Mouse (Mus musculus) midbrain, embryonic 13.5 days (tissue): ENCODE results near the gene Parva. TPM values are rescaled to one million over a fixed set of nuclear protein-coding genes. Genes with fewer than 3 reads are reported as not detected.

Experiments
- ATAC-seq: fragments of 200-750 bp; cut with Nextera tagmentation; 2 replicates; pipeline ENCODE4 v1.8.0; 2017; ENCODE audit warnings: mild to moderate bottlenecking, moderate TSS enrichment, moderate library complexity
- H3K27ac ChIP-seq: fragments of 300-500 bp; sonication (generic); 2 replicates; pipeline ENCODE4 v1.5.1; 2015; ENCODE audit warnings: inconsistent platforms, mild to moderate bottlenecking, moderate library complexity
- H3K27me3 ChIP-seq: fragments of 300-500 bp; sonication (generic); 2 replicates; pipeline ENCODE4 v1.6.1; 2015; ENCODE audit warnings: mild to moderate bottlenecking, inconsistent platforms
- H3K36me3 ChIP-seq: fragments of 300-500 bp; sonication (generic); 2 replicates; pipeline ENCODE4 v1.6.1; 2015; ENCODE audit warnings: mild to moderate bottlenecking, inconsistent platforms
- H3K4me1 ChIP-seq: fragments of 300-500 bp; sonication (generic); replicated peaks from 2 replicates; pipeline ENCODE4 v1.6.1; 2015; ENCODE audit warnings: inconsistent platforms
- H3K4me2 ChIP-seq: fragments of 300-500 bp; sonication (generic); replicated peaks from 2 replicates; pipeline ENCODE4 v1.6.1; 2015; ENCODE audit warnings: moderate library complexity, mild to moderate bottlenecking, inconsistent platforms
- H3K4me3 ChIP-seq: fragments of 300-500 bp; sonication (generic); replicated peaks from 2 replicates; pipeline ENCODE4 v1.5.1; 2015; ENCODE audit warnings: mild to moderate bottlenecking, inconsistent platforms
- H3K9ac ChIP-seq: fragments of 300-500 bp; sonication (generic); replicated peaks from 2 replicates; pipeline ENCODE4 v1.6.1; 2015; ENCODE audit warnings: mild to moderate bottlenecking, inconsistent platforms
- H3K9me3 ChIP-seq: fragments of 300-500 bp; sonication (generic); 2 replicates; pipeline ENCODE4 v1.6.1; 2016; ENCODE audit warnings: mild to moderate bottlenecking, inconsistent platforms
- WGBS: fragments of 180-500 bp; shearing (Covaris S2); methylation state at CpG from one replicate; pipeline ENCODE4 v1.1.7; 2015; 5-methylcytosine and 5-hydroxymethylcytosine counted together
- polyA plus RNA-seq: library from polyadenylated mRNA; unstranded; fragments of >200 nt; fragmentation: Nextera tagmentation; extraction: Ambion mirVana; gene quantifications from 2 replicates; pipeline ENCODE4 v1.2.1, GENCODE M21; 2015

The Parva gene
- polyA plus RNA-seq, 1 experiment from 2014 or later = 30.3 TPM

DNA sequence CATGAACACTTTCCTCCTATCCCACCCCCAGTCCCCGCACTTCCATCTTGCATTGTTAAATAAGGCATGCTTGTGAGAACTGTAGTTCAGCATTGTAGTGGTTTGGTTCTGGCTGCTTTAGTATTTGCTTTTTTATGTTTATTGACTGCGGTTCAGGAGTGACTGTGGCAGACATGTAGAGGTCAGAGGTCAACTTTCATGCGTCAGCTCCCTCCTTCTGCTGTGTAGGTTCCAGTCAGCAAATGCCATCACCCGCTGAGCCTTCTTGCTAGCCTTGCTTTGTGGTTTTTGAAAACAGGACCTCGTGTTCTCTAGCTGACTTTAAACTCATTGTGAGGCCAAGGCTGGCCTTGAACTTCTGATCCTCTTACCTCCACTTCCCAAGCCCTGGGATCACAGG, 103.6 kb downstream of the Parva start:
- Histone ChIP-seq H3K27me3 (no peaks in the 10 kb centered on the region), H3K4me1 (peaks cover 15% of the 10 kb centered on the region), H3K4me2 (no peak overlapping the region), H3K4me3 (no peak overlapping the region), H3K36me3 (no peaks in the 10 kb centered on the region), H3K9ac (no peak overlapping the region), H3K9me3 (no peaks in the 10 kb centered on the region), H3K27ac (no peak overlapping the region)
- 66% methylated on average over 5 of the region's 5 CpGs for WGBS
- ATAC-seq = no peak

DNA sequence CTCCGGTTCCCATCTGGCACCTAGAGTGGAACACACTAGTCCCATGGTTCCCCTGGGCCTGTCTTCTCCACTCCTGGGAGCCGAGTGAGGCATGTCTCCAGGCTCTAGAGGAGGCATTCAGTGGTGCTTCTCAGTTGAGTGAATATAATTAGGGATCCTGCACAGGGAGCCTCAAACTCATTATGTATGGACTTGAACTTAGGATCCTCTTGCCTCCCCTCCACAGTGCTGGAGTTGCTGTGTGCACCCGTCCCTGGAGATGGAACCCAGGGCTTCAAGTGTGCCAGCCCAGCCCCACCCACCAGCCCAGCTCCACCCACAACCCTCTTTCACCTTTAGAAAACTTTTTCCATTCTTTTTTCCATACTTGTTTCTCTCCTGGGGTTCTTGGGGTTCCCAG, 106.8 kb downstream of the Parva start:
- no peak for ATAC-seq
- no peak overlapping the region for H3K27ac ChIP-seq
- H3K9ac ChIP-seq = no peak overlapping the region
- whole genome bisulfite sequencing = 70% methylated on average over 3 of the region's 3 CpGs
- peaks cover 9% of the 10 kb centered on the region for H3K4me1 ChIP-seq
- no peak overlapping the region for H3K4me2 ChIP-seq
- no peaks in the 10 kb centered on the region for H3K27me3 ChIP-seq
- no peaks in the 10 kb centered on the region for H3K36me3 ChIP-seq
- no peak overlapping the region for H3K4me3 ChIP-seq
- H3K9me3 ChIP-seq = no peaks in the 10 kb centered on the region

DNA sequence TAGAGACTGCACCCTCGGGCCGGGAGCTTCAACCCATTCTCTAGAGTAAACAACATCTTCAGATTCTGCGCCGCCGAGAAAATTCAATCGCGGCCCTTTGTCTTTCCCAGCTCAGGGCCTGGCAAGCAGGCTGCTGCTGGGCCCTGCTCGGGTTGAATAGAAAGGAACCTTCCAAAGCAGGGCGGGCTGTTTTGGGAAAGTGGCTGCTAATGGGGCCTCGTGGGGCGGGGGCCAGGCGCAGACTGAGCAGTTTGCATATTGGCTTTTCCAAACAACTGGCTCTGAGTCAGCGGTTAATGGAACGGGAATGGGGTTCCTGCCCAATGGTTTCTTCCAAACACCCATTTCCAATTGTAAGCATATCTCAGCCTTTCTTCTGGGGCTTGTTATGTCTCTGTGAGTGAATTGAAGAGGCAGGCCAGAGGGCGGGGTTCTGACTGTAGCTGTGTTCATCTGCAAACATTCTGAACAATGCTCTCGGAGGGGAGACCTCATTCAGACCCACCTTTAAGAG, 108.2 kb downstream of the Parva start:
- H3K4me1 ChIP-seq = peaks cover 9% of the 10 kb centered on the region
- no peak overlapping the region for H3K9ac ChIP-seq
- H3K9me3 ChIP-seq = no peaks in the 10 kb centered on the region
- peak overlapping the region; percentile 59 for H3K27ac ChIP-seq
- 0 out of 2 replicates have a peak overlapping the region, but pooled peaks have one; percentile 6 for H3K4me2 ChIP-seq
- ATAC-seq = peak; percentile 91
- H3K4me3 ChIP-seq = no peak overlapping the region
- H3K27me3 ChIP-seq = no peaks in the 10 kb centered on the region
- H3K36me3 ChIP-seq = no peaks in the 10 kb centered on the region
- WGBS = 7% methylated on average over 16 of the region's 16 CpGs

- Histone ChIP-seq H3K9ac (no peak overlapping the region), H3K4me2 (no peak overlapping the region), H3K4me1 (no peaks in the 10 kb centered on the region), H3K4me3 (no peak overlapping the region), H3K36me3 (peaks cover 8% of the 10 kb centered on the region; the same call in 1 of the 2 replicates), H3K27me3 (no peaks in the 10 kb centered on the region), H3K27ac (no peak overlapping the region), H3K9me3 (no peaks in the 10 kb centered on the region)
- no peak for ATAC-seq
- WGBS = 88% methylated on average over 3 of the region's 3 CpGs
Observed at GRCm38 (mm10) chr7:112549136-112549535, 121.8 kb downstream of the Parva start.

GRCm38 (mm10) chr7:112561504-112561903, 134.2 kb downstream of the Parva start:
- ATAC-seq = no peak
- 0 out of 2 replicates have a peak, but pooled peaks cover 7% of the 10 kb centered on the region for H3K36me3 ChIP-seq
- no peak overlapping the region for H3K9ac ChIP-seq
- H3K27me3 ChIP-seq = no peaks in the 10 kb centered on the region
- 90% methylated on average over 3 of the region's 3 CpGs for WGBS
- no peaks in the 10 kb centered on the region for H3K9me3 ChIP-seq
- H3K4me3 ChIP-seq = no peak overlapping the region
- H3K4me1 ChIP-seq = no peaks in the 10 kb centered on the region
- no peak overlapping the region for H3K27ac ChIP-seq
- no peak overlapping the region for H3K4me2 ChIP-seq

DNA sequence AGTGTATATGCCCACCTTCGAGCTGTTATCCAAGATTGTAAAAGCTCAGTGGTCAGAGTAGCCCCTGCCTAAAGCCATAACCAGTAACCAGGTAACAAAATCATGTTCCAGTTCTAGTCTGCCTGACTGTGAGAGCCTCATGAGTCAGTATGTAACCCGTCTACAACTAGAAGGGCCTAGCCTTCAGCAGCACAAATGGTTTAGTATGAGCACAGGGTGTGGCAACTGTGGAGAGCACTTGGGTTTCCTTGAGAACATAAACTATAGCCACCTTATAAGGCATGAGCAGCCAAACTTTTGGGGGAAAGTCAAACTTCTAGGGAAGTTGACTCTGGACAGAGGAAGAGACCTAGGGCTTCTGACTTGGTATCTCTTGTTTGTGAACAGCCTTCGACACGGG, 139.7 kb downstream of the Parva start:
- no peak for ATAC-seq
- WGBS = 93% methylated on average over 4 of the region's 4 CpGs
- Histone ChIP-seq H3K4me1 (0 out of 2 replicates have a peak, but pooled peaks cover 5% of the 10 kb centered on the region), H3K4me3 (no peak overlapping the region), H3K9ac (no peak overlapping the region), H3K27ac (no peak overlapping the region), H3K36me3 (0 out of 2 replicates have a peak, but pooled peaks cover 3% of the 10 kb centered on the region), H3K27me3 (no peaks in the 10 kb centered on the region), H3K9me3 (no peaks in the 10 kb centered on the region), H3K4me2 (no peak overlapping the region)

- H3K4me2 ChIP-seq = no peak overlapping the region
- no peaks in the 10 kb centered on the region for H3K9me3 ChIP-seq
- no peak overlapping the region for H3K9ac ChIP-seq
- H3K27me3 ChIP-seq = no peaks in the 10 kb centered on the region
- ATAC-seq = no peak
- H3K27ac ChIP-seq = no peak overlapping the region
- 29% methylated on average over 5 of the region's 5 CpGs for WGBS
- H3K4me1 ChIP-seq = 0 out of 2 replicates have a peak, but pooled peaks cover 5% of the 10 kb centered on the region
- H3K36me3 ChIP-seq = 0 out of 2 replicates have a peak, but pooled peaks cover 3% of the 10 kb centered on the region
- H3K4me3 ChIP-seq = no peak overlapping the region
Observed at GRCm38 (mm10) chr7:112568961-112569360, 141.7 kb downstream of the Parva start.

DNA sequence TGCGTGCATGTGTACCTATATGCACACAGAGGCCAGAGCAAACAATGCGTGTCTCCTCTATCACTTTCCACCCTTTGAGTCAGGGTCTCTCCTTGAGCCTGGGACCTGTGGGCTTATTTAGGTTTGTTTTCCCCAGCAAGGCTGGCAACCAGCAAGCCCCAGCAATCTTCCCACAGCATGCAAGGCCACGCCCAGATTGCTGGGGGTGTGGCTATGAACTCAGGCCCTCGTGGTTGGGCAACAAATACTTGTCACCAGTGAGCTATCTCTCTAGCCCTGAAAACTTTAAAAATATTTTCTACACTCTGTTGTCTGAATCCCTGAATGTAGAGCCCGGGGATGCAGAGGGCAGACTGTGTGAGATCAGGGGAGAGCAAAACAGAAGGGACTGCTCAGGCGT, 154.3 kb downstream of the Parva start:
- no peak overlapping the region for H3K9ac ChIP-seq
- H3K36me3 ChIP-seq = peaks cover 9% of the 10 kb centered on the region; the same call in 1 of the 2 replicates
- no peaks in the 10 kb centered on the region for H3K27me3 ChIP-seq
- H3K4me2 ChIP-seq = no peak overlapping the region
- WGBS = 89% methylated on average over 6 of the region's 6 CpGs
- H3K9me3 ChIP-seq = no peaks in the 10 kb centered on the region
- no peaks in the 10 kb centered on the region for H3K4me1 ChIP-seq
- no peak for ATAC-seq
- H3K4me3 ChIP-seq = no peak overlapping the region
- no peak overlapping the region for H3K27ac ChIP-seq

DNA sequence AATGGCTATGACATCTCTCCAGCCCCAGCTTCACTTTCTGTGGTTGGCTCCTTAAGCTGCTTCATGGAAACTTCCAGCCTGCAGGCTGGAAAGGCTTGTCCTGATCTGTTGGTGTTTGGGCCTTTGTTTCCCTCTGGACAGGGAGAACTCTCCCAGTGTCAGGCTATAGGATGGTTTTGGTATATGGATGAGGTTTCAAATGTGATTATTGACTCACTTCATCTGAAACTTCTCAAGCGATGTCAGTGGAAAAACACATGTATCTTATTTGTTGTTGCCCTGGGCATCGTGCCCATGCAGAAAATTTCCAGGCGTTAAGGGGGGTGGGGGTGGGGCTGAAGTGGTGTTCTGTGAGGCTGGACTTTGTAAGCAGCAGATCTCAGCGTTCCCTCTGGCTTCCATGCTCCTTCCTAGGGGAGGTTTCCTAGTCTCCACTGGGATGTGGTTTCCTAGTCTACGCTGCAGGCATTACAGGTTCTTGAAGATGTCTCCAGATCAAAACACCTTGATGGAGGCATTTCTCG, 155.6 kb downstream of the Parva start:
- no peaks in the 10 kb centered on the region for H3K9me3 ChIP-seq
- H3K9ac ChIP-seq = no peak overlapping the region
- 87% methylated on average over 6 of the region's 6 CpGs for WGBS
- H3K27me3 ChIP-seq = no peaks in the 10 kb centered on the region
- H3K4me1 ChIP-seq = no peaks in the 10 kb centered on the region
- H3K36me3 ChIP-seq = peaks cover 8% of the 10 kb centered on the region; the same call in 1 of the 2 replicates
- no peak overlapping the region for H3K27ac ChIP-seq
- no peak overlapping the region for H3K4me2 ChIP-seq
- no peak overlapping the region for H3K4me3 ChIP-seq
- ATAC-seq = no peak

DNA sequence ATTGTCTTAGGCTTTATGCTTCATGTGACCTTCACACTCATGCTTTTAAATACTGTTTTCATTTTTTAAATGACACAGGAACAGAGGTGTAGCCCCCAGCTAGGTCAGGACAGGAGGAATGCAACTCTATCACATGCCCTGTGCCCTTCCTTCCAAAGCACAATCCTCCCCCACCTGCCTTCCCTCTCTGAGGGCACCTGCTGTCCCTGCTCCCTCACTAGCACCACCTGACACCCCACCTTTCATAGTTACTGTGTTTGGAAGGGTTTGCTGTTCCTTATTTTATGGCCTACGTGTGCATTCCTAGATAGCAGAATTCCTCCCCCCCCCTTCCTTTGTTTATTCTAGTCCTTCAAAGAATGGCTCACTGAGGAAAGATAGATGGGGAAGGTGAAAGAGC, 160.1 kb downstream of the Parva start:
- peaks cover 3% of the 10 kb centered on the region; the same call in 1 of the 2 replicates for H3K36me3 ChIP-seq
- H3K27me3 ChIP-seq = no peaks in the 10 kb centered on the region
- H3K4me2 ChIP-seq = no peak overlapping the region
- H3K9me3 ChIP-seq = no peaks in the 10 kb centered on the region
- ATAC-seq = no peak
- peaks cover 11% of the 10 kb centered on the region; the same call in 1 of the 2 replicates for H3K4me1 ChIP-seq
- no peak overlapping the region for H3K27ac ChIP-seq
- no peak overlapping the region for H3K9ac ChIP-seq
- WGBS = 79% methylated on average over 1 of the region's 1 CpGs
- H3K4me3 ChIP-seq = no peak overlapping the region

- Histone ChIP-seq H3K27ac (no peak overlapping the region), H3K4me3 (no peak overlapping the region), H3K36me3 (peaks cover 3% of the 10 kb centered on the region; the same call in 1 of the 2 replicates), H3K4me2 (no peak overlapping the region), H3K27me3 (no peaks in the 10 kb centered on the region), H3K4me1 (peaks cover 14% of the 10 kb centered on the region; the same call in 1 of the 2 replicates), H3K9ac (no peak overlapping the region), H3K9me3 (no peaks in the 10 kb centered on the region)
- no peak for ATAC-seq
- WGBS = 57% methylated on average over 6 of the region's 6 CpGs
Observed at GRCm38 (mm10) chr7:112589530-112589929, 162.2 kb downstream of the Parva start.

DNA sequence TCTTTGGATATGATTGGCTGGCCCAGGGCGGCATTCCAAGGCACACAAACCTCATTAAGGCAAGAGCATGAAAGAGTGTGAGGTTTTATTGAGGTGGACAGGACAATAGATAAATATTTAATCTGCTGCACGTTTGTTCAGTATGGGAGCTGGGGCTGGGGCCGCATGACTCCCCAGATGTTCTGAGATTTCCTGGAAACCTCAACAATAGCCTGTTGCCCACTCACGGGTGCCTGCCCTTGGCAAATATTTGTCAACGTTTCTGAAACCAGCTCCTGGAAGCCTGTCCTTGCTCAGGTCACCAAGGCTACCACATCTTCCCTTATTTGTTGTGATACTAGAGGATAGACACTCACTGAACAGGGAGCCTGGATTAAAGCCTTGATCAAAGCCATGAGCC, 166.3 kb downstream of the Parva start:
- Histone ChIP-seq H3K27me3 (no peaks in the 10 kb centered on the region), H3K4me1 (peaks cover 14% of the 10 kb centered on the region; the same call in 1 of the 2 replicates), H3K27ac (no peak overlapping the region), H3K4me3 (no peak overlapping the region), H3K4me2 (no peak overlapping the region), H3K36me3 (no peaks in the 10 kb centered on the region), H3K9ac (no peak overlapping the region), H3K9me3 (no peaks in the 10 kb centered on the region)
- no peak for ATAC-seq
- 66% methylated on average over 5 of the region's 5 CpGs for WGBS
